ENCODE assay signal across 8 mouse cellular contexts in the genomic region with DNA sequence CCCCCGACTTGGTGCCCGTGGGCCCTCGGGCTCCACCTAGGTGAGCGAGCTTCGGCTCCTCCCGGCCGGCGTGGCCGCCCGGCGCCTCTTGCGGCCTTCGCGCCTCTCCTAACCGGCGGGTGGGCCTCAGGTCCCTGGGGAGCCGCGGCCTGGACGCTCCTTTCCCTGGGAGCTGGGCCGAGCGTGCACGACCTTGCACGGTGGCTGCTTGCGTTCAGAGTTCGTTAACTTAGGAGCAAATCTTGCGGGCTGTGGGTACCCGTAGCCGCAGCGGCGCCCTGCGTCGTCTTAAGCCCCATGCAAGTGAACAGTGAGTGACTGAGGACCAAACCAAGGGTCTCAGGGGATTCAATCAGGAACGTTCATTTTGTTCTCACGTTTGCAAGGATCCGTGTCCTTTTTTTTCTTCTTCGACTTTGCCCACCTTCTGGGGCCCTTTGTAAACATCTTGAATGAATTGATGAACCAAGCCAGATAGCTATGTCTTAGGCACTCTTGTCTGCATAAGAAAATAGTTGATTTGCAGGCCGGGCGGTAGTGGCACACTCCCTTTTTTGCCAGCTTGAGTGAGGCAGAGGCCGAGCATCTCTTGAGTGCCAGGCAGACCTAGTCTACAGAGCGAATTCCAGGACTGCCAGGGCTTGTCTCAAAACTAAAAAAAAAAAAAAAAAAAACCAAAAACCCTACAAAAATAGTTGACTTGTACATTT. TPM values are rescaled to one million over a fixed set of nuclear protein-coding genes. Genes with fewer than 3 reads are reported as not detected.
DNase-seq lines count a peak whose midpoint lies in the region; ATAC-seq and TF ChIP-seq lines count a peak whose summit lies in the region.

No protein-coding gene starts in this region.

- H3K27ac ChIP-seq in ES-E14 (ENCODE audit: insufficient read depth, low read depth, low read length, poor library complexity, severe bottlenecking) (peak overlapping the region; percentile 84), macrophage (peak overlapping the region; percentile 43)
- H3K27ac ChIP-seq in brown adipose tissue, adult 24 weeks (replicated peaks; ENCODE audit: low read depth, low read length), result no peak overlapping the region
- peak overlapping the region; percentile 86 for H3K27ac ChIP-seq in hindbrain, embryonic 12.5 days

- peaks cover 36% of the 10 kb centered on the region for H3K79me2 ChIP-seq in macrophage (ENCODE audit: inconsistent target)

- peaks cover 0 to 8% of the 10 kb centered on the region in 2 experiments; a peak in 2 of 4 replicates for H3K4me1 ChIP-seq in ES-E14 (ENCODE audit: control insufficient read depth in 2 of 2, insufficient read depth in 2 of 2, low read length in 2 of 2, poor library complexity in 1 of 2)
- no peaks in the 10 kb centered on the region for H3K4me1 ChIP-seq in brown adipose tissue, adult 24 weeks (ENCODE audit: control insufficient read depth, insufficient read depth, insufficient read length, low read length)
- H3K4me1 ChIP-seq in hindbrain, embryonic 12.5 days, result peaks cover 13% of the 10 kb centered on the region

- H3K9ac ChIP-seq in ES-E14 (ENCODE audit: insufficient read depth, low read depth, low read length, poor library complexity, severe bottlenecking), result peak overlapping the region; percentile 98
- H3K9ac ChIP-seq in hindbrain, embryonic 12.5 days, result peak overlapping the region; percentile 85

- no peaks in the 10 kb centered on the region for H3K9me3 ChIP-seq in ES-E14 (ENCODE audit: control insufficient read depth, insufficient read depth, low read depth, low read length)
- no peaks in the 10 kb centered on the region for H3K9me3 ChIP-seq in hindbrain, embryonic 12.5 days (replicated peaks)

- H3K36me3 ChIP-seq in ES-E14 (ENCODE audit: control insufficient read depth, insufficient read depth, low read length, poor library complexity, severe bottlenecking) (peaks cover 15% of the 10 kb centered on the region), macrophage (ENCODE audit: inconsistent target) (peaks cover 21% of the 10 kb centered on the region)
- H3K36me3 ChIP-seq in hindbrain, embryonic 12.5 days, result peaks cover 24% of the 10 kb centered on the region

- ATAC-seq in hindbrain, embryonic 12.5 days (ENCODE audit: low FRiP score), result peak; percentile 79

- DNase-seq in layer of hippocampus, adult 11-12 months (ENCODE audit: low spot score), result peak; percentile 14
- DNase-seq in layer of hippocampus, postnatal 36 days, result no peak
- peak; percentile 33 for DNase-seq in ES-E14 (ENCODE audit: low read depth, low spot score)
- no peak for DNase-seq in urinary bladder, adult 2 months (ENCODE audit: low spot score)
- no peak for DNase-seq in spleen, postnatal 10 days (ENCODE audit: low spot score in 2 of 2)

- peak overlapping the region; percentile 93 to 99 for H3K4me3 ChIP-seq in ES-E14 (ENCODE audit: insufficient read depth in 1 of 2, low read depth in 1 of 2, low read length in 2 of 2, poor library complexity in 1 of 2, severe bottlenecking in 1 of 2)
- H3K4me3 ChIP-seq in brown adipose tissue, adult 24 weeks (ENCODE audit: insufficient read depth, low read depth, low read length), result peak overlapping the region; percentile 74
- peak overlapping the region; percentile 98 for H3K4me3 ChIP-seq in hindbrain, embryonic 12.5 days
- H3K4me3 ChIP-seq in macrophage (ENCODE audit: inconsistent target), result peak overlapping the region; percentile 69

- H3K4me2 ChIP-seq in hindbrain, embryonic 12.5 days (replicated peaks), result peak overlapping the region; percentile 78

- H3K27me3 ChIP-seq in hindbrain, embryonic 12.5 days, result no peaks in the 10 kb centered on the region

- WGBS in hindbrain, embryonic 12.5 days, result under 1% methylated on average over 40 of the region's 40 CpGs
- 2% methylated on average over 40 of the region's 40 CpGs for WGBS in macrophage (ENCODE audit: missing documents)

- in situ Hi-C loops in ES-E14 (cut with MboI; ENCODE audit: low sequenced_read_pairs in 2 of 2, unreplicated experiment in 2 of 2), result loop anchor here in 1 of 2 experiments (5.0 kb wide), 1 partner anchor 37 kb away; no protein-coding TSS in a partner anchor

TF ChIP-seq in ES-E14, 5 proteins besides CTCF, POLR2A, EP300 and RAD21:
- TF ChIP-seq ZNF384 (IDR thresholded peaks at IDR 0.05; ENCODE audit: low read depth, low read length) (0 out of 2 replicates have a peak, but pooled peaks have one; percentile 50), CHD2 (IDR thresholded peaks at IDR 0.05; ENCODE audit: low read depth, low read length) (no peak), HCFC1 (IDR thresholded peaks at IDR 0.05; ENCODE audit: borderline replicate concordance, insufficient read depth, low read length) (no peak), ZC3H11A (IDR thresholded peaks at IDR 0.05; ENCODE audit: borderline replicate concordance, low read depth, low read length) (0 out of 2 replicates have a peak, but pooled peaks have one; percentile 5)
TF ChIP-seq in ES-E14: peak in this region for 2.

RNA-seq across cellular contexts. Expression of a gene that starts 0.5 kb away (rescaled TPM):
- 10 to 100 TPM; 20.2 to 21.0 TPM for total RNA-seq in layer of hippocampus, postnatal 36 days (2021)
- 104 and 120 TPM in 2 replicates for total RNA-seq in ES-E14 (2012; rRNA removed)
- polyA plus RNA-seq in brown adipose tissue, adult 24 weeks (2012; ENCODE audit: insufficient read depth, insufficient read length, missing spikeins), result 6.1 and 11.1 TPM in 2 replicates
- 56.2 and 59.1 TPM in 2 replicates for polyA plus RNA-seq in hindbrain, embryonic 12.5 days (2016; fragmentation: Nextera tagmentation; extraction: Ambion mirVana)
- total RNA-seq in macrophage (2018; cell fraction: chromatin; rRNA removed), result 100 to 1,000 TPM in 8 of 26 experiments, 10 to 100 TPM in 18; 23.5 to 131 (median 82.4) TPM
- total RNA-seq in macrophage (2018; cell fraction: cytosol; rRNA removed), result 10 to 100 TPM; 10.9 to 22.3 (median 17.0) TPM
- total RNA-seq in macrophage (2018; cell fraction: nucleus; rRNA removed), result 100 to 1,000 TPM in 1 of 26 experiments, 10 to 100 TPM in 25; 13.5 to 169 (median 45.5) TPM
- 16.2 to 48.0 TPM (median 21.8 TPM) in 3 replicates for polyA plus RNA-seq in macrophage (2018)
- polyA plus RNA-seq in urinary bladder, adult 2 months (2012; rRNA removed), result 19.3 and 20.9 TPM in 2 replicates

RNA-seq across cellular contexts. Expression of a gene that starts 0.6 kb away (rescaled TPM):
- under 1 TPM in 1 of 2 experiments, not detected in 1; 0.15 TPM for total RNA-seq in layer of hippocampus, postnatal 36 days (2021)
- total RNA-seq in ES-E14 (2012; rRNA removed), result 2.1 and 3.1 TPM in 2 replicates
- not detected in 2 replicates for polyA plus RNA-seq in brown adipose tissue, adult 24 weeks (2012; ENCODE audit: insufficient read depth, insufficient read length, missing spikeins)
- 3.4 and 3.5 TPM in 2 replicates for polyA plus RNA-seq in hindbrain, embryonic 12.5 days (2016; fragmentation: Nextera tagmentation; extraction: Ambion mirVana)
- total RNA-seq in macrophage (2018; cell fraction: chromatin; rRNA removed), result 10 to 100 TPM in 1 of 26 experiments, 1 to 10 TPM in 12, not detected in 13; 1.5 to 13.1 (median 2.6) TPM
- total RNA-seq in macrophage (2018; cell fraction: cytosol; rRNA removed), result under 1 TPM in 6 of 26 experiments, not detected in 20; 0.17 to 0.81 (median 0.40) TPM
- total RNA-seq in macrophage (2018; cell fraction: nucleus; rRNA removed), result 1 to 10 TPM in 15 of 26 experiments, not detected in 11; 1.4 to 6.7 (median 3.2) TPM
- not detected in 3 replicates for polyA plus RNA-seq in macrophage (2018)
- polyA plus RNA-seq in urinary bladder, adult 2 months (2012; rRNA removed), result 0.80 and 1.3 TPM in 2 replicates

Comparison
In these comparisons a context has a peak if more than half of its experiments do, and no peak if none do; other contexts are left out.
1. DNase-seq: peak in layer of hippocampus, adult 11-12 months (single experiment) and ES-E14 (single experiment); none in layer of hippocampus, postnatal 36 days (0 of 2), urinary bladder, adult 2 months (single experiment) and spleen, postnatal 10 days (0 of 2).
2. Peak in every context shown above with its lines, with median percentiles within 50 percentile points of each other: H3K4me3 ChIP-seq.